Mouse (Mus musculus): ENCODE data around the gene Hmgb1.

- no peak for TF ChIP-seq CTCF (IDR thresholded peaks at IDR 0.05)
- no peak for TF ChIP-seq POLR2A (IDR thresholded peaks at IDR 0.05; ENCODE audit: insufficient read depth, low read depth, low read length)
Measured at GRCm38 (mm10) chr5:149147386-149148000, 36.8 kb downstream of the Hmgb1 start.
